Mouse (Mus musculus): ENCODE data around the gene Heatr5a. TPM values are rescaled to one million over a fixed set of nuclear protein-coding genes. Genes with fewer than 3 reads are reported as not detected.
A peak's percentile ranks its signal among the peaks of the same experiment; 100 is the strongest.

The Heatr5a gene
- total RNA-seq, 4 experiments from 2014 or later, result 20.6 to 24.8 (median 23.0) TPM

DNA sequence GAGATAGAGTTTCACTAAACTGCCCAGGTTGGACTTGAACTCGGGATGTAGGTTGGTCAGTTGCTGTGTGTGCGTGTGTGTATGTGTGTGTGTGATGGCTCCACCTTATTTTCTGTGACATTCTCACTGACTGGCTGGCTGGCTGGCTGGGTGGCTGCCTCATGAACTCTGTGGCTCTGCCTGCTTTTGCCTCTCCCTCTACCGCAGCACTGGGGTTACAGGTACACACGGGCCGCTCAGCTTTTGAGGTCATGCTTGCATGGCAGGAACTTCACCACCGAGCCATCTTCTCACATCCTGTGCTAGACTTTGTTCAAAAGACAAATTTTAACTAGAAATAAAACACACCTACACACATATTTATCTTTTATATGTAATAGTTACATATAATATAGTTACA is 84.8 kb downstream of the Heatr5a start:
- no peak for DNase-seq (ENCODE audit: low spot score in 2 of 2)

DNA sequence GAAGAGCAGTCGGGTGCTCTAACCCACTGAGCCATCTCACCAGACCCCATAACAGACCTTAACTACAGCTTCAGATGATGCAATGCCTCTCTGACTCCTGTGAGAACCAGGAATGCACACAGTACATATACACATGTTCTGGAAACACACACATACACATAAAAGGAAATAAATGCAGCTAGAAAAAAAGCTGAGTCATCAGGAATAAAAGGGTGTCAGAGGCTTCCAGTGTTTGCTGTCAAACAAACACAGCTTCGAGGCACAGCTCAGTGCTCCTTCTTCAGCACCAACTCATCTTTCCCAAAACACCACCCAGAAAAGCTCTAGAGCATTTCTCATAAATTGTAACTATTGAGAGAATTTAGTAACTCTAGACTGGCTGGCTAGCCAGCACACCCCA is 86.3 kb downstream of the Heatr5a start:
- no peak for DNase-seq (ENCODE audit: low spot score in 2 of 2)

DNA sequence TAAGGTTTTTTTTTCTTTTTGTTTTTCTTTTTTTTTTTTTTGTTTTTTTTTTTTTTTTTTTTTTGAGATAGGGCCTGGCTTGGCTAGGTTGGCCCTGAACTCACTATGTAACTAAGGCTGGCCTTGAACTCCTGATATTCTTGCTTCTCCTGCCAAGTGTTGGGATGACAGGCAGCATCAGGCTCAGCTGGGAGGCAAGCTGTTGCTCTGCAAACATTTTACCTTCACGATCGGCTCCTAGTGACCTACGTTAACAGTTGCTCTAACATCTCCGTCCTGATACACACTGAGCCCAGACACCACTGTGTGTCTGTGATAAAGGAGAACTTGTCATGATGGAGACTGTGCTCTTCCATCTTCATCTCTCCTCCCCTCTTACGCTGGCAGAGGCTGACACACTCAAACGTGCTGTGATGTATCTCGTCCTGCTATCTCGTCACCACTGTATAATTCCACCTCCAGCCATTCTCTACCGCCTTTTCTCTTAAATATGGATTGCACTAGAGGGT is 87.8 kb downstream of the Heatr5a start:
- no peak for DNase-seq (ENCODE audit: low spot score in 2 of 2)

DNA sequence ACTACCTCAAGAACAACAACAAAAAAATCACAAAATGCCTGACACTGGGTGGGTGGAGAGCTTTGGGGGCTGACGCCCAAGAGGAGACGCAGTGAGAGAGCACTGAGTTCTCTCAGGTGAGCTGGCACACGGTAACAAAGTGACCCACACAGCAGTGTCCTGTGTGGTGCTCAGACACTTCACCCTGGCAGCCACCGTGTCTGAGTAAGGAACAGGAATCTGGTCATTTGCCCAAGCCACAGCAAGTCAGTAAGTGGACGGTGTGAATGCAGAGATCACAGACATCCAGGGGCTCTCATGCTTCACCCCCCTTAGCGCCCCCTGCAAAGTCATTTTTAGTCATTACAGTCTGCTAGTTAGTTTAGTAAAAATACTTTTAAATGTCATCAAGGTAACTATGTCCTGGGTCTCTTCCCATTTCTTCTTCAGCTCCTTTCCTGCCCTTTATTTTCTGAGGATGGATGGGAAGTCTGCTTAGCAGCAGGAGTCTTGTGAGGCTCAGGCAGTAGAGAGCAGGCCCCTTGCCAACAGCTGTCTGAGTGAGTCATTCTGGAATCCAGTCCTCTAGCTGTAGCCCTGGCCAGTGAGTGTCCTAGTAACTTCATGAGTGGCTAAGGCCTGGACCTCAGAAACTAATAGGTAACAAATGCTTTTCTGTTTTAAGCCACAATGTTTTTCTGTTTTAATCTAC is 88.4 kb downstream of the Heatr5a start:
- peak; percentile 58 to 78 for DNase-seq (ENCODE audit: low spot score in 2 of 2)

DNA sequence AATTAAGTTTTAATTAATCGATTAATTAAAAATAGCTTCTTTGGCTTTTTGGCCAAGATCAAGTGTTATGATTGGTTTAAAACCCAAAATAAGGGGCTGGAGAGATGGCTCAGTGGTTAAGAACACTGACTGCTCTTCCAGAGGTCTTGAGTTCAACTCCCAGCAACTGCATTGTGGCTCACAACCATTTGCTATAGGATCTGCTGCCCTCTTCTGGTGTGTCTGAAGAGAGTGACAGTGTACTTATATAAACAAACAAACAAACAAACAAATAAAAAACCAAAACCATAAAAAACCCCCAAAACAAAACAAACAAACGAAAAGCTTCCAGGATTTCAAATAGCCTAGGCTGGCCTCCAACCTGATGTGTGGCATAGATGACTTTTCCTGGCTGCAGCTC is 89.3 kb downstream of the Heatr5a start:
- DNase-seq (ENCODE audit: low spot score in 2 of 2), result no peak

DNA sequence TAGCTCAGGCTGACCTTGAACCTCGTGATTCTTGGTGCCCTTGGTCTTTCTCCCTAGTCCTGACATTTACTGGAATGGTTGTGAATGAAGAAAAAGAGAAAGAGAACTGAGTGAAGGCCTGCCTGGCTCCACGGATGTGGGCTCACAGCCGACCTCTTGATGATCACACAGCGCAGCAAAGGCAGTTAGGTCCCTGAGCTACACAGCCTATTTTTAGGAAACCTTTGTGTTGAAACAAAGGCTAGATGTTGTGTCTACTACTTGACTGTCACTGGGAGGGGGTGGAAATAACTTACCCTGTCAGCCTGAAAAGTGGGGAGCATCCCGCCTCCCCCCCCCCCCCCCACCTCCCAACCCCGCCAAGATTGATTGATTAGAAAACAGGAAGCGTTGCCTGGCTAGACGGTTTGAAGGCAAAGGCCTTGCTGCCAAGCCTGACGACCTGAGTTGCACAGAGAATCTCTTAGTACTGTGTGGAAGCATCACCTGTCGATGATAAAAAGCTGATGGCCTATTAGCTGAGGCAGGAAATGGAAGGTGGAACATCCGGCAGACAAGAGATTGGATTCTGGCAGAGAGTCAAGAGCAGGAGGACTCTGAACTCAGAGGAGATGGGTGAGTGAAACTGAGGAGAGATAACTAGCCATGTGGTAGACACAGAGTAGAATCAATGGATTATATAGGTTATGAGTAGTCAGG is 99.5 kb downstream of the Heatr5a start:
- no peak for DNase-seq (ENCODE audit: low spot score in 2 of 2)

DNA sequence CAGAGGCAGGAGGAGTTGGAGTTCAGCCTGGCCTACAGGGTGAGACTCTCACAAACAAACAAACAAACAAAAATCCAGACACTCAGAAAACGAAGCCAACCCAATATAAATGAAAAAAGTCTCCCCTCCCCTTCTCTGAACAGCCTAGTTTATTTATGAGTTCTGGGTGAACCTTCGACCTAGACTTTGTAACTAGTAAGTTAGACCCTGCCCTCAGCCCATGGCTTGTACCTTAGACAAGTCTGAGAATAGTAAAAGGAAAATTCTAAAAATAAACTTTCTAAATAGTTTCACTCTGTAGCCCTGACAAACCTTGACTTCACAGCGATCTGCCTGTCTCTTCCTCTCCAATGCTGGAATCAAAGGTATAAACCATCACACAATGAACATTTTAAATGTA is 101.6 kb downstream of the Heatr5a start:
- no peak for DNase-seq (ENCODE audit: low spot score in 2 of 2)

DNA sequence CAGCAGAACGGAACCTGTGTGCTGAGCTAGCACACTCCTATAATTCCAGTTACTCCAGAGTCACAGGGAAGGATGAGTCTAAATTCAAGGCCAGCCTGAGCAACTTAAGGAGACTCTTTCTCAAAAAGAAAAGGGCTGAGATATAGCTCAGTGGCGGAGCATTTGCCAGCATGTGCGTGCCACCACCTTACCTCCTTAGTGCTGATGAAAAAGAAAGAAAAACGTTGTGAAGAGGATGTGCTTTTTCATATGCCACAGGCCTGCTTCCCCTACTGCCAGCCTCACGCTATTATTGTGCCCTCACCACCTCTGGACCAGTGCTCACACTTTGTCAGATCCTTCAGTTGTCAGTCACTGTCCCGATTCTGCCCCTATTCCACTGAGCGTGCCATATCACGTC is 104.0 kb downstream of the Heatr5a start:
- DNase-seq (ENCODE audit: low spot score in 2 of 2), result no peak

DNA sequence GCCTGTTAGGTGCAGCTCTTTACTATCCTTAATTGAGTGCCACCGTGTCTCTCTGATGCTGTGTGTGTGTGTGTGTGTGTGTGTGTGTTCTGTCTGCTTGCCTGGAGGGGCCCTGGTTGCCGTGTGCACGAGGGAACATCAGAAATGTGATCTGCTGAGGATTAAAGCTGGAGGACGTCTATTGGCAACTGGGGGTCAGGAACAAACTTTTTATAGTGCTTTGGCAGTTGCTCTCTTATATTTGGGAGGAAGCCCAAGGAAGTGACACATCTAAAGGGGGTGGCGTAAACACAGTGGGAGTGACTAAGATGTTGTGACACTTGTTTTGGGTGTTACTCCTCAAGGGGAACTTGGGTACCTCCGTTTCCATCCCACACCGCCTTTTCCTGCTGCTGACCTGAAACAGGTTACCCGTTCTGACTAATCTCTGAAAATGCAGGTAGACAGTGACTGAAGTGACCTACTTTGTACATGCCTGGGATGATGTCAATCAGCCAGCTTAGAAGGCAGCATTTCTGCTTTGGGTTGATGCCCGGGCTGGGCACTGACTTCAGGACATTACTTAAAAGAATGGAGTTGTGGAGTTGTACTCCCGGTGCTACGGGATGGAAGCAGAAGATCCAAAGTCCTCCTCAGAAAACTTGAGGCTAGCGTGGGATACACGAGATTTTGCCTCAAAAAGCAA is 104.8 kb downstream of the Heatr5a start:
- peak; percentile 68 to 73 for DNase-seq (ENCODE audit: low spot score in 2 of 2)

DNA sequence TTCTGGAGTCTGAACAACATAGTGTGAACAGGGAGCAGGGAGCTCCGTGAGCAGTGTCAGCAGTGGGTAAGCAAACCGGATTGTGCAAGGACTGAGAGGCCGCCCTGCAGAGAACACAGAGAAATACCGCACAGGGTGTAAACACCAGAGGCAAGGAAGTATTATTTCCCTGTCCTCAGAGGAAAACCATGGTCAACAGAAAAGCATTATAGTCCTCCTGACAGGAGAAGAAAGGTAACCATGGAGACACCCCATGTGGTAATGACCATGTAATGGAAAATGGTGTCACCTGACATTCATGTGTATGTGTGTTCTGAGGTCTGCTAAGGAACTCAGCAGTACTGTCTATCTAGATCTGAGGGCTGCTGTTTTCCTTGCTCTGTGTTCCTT is 105.3 kb downstream of the Heatr5a start:
- peak; percentile 37 to 46 for DNase-seq (ENCODE audit: low spot score in 2 of 2)

DNA sequence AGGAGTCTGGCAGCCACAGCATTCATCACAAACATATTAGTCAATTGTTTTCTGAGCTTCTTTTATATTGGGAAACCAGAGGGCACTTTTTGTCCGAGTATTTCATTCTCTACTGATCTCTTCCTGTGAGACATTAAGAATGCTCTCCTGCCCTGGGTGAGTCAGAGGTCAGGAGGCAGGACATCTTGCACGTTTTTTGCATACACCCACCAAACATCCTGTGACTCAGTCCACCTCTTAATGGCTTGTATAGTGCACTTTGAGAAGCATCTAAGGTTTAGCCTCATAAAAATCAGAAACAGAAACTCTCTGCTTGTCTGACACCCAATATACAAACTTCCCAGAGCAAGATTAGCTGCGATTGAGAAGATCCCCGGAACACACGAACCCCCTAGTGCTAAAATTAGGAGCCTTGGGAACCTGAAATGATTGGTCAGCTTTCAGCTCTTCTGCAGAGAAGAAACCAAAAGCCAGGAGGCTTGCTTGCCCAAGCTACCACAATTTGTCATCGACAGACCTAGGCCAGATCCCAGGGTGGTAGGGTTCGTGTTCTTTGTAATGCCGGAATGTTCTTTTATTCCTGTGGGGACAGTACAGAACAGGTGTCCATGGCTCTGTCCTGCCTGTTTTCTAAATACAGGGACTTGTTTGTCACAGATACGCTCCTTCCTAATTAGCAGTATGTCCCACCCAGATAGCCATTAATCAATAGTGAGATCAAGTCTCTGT is 105.9 kb downstream of the Heatr5a start:
- peak in 1 of 2 experiments; percentile 14 for DNase-seq (ENCODE audit: low spot score in 2 of 2)

DNA sequence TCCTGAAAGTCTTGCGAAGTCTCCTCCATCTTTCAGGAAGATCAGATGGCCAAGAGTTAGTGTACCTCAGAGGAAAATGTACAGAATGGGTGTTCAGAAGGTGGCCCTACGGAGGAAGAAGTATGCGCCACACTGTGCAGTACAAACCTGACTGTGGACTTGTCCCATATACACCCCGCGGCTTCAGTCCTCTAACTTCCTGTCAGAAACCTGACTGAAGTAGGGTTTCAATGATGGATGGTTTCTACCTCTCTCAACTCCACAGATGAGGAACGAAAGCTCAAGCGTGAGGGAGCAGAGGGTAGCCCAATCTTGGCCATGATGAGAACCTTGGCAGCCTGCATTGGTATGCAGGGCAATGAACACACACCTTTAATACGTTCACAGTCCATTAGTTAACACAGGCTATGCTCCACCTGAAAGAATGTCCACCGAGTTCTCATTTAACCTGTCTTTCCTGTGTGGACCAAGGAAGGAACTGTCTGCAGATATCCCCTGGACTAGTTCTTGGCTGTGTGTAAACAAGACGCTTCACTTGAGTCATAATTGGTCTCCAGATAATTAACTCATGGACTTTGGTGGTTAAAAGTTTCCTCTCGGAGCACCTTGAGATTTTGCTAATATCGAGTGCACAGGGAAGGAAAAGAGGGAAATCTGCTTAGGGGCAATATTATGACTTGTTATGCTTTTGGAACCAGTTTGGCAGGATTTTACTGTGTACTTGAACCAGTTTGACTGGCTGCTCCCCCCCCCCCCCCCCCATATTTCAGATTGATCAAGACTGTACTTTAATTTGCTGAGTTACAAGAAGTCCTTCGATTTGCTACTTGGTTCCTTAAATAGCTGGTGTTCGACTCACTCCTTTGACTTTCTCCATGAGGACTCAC is 107.8 kb downstream of the Heatr5a start:
- no peak for DNase-seq (ENCODE audit: low spot score in 2 of 2)

DNA sequence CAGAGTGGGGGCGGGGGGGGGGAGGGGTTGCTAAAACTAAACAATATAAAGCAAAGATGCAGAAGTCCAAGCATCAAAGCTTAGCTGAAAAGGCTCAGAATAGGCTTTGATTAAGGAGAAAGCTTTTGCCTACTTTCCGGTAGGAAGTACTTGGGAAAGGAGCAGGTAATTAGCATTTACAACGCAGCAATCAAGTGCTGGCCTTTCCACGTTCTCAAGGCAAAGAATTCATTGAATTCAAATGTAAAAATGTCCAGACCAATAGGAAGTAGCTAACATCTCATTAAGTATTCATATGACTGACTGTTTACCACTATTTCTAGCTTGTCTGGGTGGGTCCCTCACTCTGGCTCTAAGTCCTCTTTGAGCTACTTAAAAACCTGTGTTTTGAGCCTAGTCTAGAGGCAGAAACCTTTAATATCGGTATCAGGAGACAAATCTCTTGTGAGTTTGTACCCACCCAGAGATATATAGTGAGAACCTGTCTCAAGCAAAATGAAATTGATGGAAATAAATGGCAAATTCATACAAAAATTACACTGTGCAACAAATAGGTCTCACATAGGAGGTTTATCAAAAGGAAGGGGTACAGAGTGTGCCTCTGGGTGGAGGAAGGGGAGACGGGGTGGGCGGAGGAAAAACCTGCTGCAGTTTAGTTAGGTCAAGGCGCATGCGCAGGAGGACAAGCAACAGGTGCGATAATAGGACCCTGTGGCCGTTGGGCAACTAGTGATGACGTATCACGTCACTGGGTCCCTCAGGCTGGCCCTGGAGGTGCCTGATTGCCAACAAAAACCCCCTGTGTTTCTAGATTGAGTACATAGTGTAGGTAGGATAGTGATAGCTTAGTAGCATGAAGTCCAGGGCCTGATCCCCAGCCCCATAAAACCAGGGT is 112.7 kb downstream of the Heatr5a start:
- DNase-seq (ENCODE audit: low spot score in 2 of 2), result no peak

DNA sequence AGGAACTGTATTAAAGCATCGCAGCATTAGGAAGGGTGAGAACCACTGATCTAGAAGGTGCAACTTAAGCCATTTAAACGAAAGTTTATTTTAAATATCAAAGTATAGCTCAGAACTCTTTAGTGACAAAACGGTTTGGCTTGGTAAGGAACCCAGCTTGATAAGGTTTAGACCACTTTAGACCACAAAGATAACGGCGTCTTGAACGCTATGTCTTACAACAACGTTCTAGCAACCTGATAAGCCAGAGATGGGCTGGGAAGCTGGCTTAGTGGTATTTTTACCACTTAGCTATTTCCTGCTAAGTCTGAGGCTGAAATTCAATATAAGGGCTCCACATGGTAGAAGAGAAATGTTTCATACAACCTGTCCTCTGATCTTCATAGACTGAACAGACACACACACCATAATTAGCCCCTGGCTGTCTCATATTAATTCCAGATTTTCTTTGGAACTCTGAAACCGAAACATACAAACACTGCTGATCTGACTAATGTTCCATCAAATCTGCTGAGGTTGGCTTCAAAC is 114.3 kb downstream of the Heatr5a start:
- DNase-seq (ENCODE audit: low spot score in 2 of 2), result no peak

DNA sequence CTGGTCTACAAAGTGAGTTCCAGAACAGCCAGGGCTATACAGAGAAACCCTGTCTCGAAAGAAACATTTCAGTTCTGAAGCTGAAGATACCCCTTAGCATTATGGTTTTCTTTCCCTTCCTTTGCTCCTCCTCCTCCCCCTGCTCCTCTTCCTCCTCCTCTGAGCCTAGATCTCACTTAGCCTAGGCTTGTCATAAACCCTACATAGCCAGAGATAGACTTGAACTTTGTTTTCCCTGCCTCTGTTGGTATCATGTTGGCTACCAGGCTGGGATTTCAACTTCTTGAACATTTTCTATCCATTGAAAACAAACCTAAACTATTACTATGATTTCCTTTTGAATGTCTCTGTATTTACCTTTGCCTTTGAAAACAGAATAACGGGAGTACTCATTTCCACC is 115.2 kb downstream of the Heatr5a start:
- no peak for DNase-seq (ENCODE audit: low spot score in 2 of 2)

DNA sequence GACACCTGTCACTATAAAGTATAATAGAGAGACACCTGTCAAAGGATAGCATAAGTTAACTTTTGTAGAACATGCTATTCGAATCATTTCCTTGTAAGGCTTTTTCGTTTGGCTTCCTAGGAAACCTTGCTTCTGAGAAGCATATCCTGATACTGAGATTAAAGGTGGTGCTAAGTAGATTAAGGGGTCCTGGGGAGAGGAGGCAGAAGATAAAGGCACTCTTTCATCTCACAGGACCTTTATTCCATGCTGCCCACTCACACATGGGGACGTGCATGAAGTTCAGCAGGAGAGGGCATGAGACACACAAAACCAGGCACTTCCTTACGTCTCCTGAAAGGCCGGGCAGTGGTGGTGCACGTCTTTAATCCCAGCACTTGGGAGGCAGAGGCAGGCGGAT is 115.7 kb downstream of the Heatr5a start:
- no peak for DNase-seq (ENCODE audit: low spot score in 2 of 2)

DNA sequence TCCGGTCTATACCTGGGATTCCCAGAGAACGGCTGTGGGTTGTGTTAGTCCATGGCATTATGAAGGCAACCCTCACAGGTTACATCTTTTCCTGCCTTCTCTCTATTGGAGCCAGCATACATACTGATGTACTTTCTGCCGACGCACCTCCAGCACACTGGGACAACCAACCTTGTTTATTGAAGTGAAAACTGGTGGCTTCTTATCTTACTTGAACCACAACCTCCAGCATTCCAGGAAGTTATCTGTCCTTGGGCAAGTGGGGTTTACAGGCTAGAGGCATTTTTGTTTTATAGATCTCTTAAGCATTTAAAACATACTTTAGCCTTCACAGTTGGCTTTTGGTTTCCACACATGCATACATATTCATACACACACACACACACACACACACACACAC is 119.5 kb downstream of the Heatr5a start:
- no peak for DNase-seq (ENCODE audit: low spot score in 2 of 2)

DNA sequence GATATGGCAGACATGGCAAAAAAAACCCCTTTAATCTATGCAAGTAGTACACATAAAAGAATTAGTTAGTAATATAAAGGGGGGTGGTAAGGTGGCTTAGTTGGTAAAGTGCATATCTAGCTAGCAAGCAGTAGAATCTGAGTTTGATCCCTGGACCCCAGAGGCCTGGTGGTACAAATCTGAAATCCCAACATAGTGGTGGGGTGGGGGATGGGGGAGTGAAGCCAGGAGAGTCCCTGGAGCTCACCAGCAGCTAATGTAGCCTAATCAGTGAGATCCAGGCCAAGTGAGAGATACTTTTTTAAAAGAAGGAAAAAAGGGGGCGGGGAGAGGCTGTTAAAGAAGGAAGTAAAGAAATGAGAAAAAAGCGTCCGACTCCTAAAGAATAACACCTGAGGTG is 120.0 kb downstream of the Heatr5a start:
- no peak for DNase-seq (ENCODE audit: low spot score in 2 of 2)

DNA sequence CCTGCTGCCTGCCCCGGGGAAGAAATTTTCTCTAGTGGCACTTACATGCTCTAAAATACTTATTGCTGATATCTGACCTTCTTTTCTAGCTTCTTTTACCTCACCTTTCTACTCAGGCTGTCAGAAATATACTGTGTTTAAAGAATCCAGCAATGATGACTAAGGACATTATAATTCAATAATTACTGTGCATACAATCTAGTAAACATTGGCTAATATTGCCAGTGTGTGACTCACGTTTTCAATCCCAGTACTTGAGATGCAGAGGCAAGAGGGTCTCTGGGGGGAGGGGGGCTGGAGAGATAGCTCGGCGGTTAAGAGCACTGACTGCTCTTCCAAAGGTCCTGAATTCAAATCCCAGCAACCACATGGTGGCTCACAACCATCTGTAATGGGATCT is 120.8 kb downstream of the Heatr5a start:
- no peak for DNase-seq (ENCODE audit: low spot score in 2 of 2)

All from gastrocnemius, adult 8-10 months (tissue).